Mouse (Mus musculus): Measurements from ENCODE around the gene Tmem175. TPM values are rescaled to one million over a fixed set of nuclear protein-coding genes. Genes with fewer than 3 reads are reported as not detected.

Tmem175 gene
- total RNA-seq, 4 experiments from 2014 or later, result 39.5 to 44.9 (median 42.5) TPM

GRCm38 (mm10) chr5:108677605-108678295 is 48.2 kb downstream of the Tmem175 start:
- DNase-seq (ENCODE audit: low spot score in 2 of 2), result peak; percentile 83 to 90

GRCm38 (mm10) chr5:108678296-108678854 is 48.8 kb downstream of the Tmem175 start:
- DNase-seq (ENCODE audit: low spot score in 2 of 2), result no peak

- no peak for DNase-seq (ENCODE audit: low spot score in 2 of 2)
Measured at GRCm38 (mm10) chr5:108679909-108680308, 50.3 kb downstream of the Tmem175 start.

GRCm38 (mm10) chr5:108680871-108681270 is 51.3 kb downstream of the Tmem175 start:
- no peak for DNase-seq (ENCODE audit: low spot score in 2 of 2)

- DNase-seq (ENCODE audit: low spot score in 2 of 2), result no peak
Measured at GRCm38 (mm10) chr5:108689091-108689490, 59.5 kb downstream of the Tmem175 start.

GRCm38 (mm10) chr5:108691152-108691551 is 61.6 kb downstream of the Tmem175 start:
- DNase-seq (ENCODE audit: low spot score in 2 of 2), result no peak

- DNase-seq (ENCODE audit: low spot score in 2 of 2), result no peak
Measured at GRCm38 (mm10) chr5:108692271-108692670, 62.7 kb downstream of the Tmem175 start, which contains the start of gene Fgfrl1. Fgfrl1 (plus strand) TSS chr5:108692382.

GRCm38 (mm10) chr5:108693872-108694288 is 64.3 kb downstream of the Tmem175 start:
- DNase-seq (ENCODE audit: low spot score in 2 of 2), result peak in 1 of 2 experiments; percentile 40

GRCm38 (mm10) chr5:108694352-108695261 is 65.0 kb downstream of the Tmem175 start:
- DNase-seq (ENCODE audit: low spot score in 2 of 2), result peak in 1 of 2 experiments; percentile 56

GRCm38 (mm10) chr5:108695861-108696260 is 66.3 kb downstream of the Tmem175 start:
- no peak for DNase-seq (ENCODE audit: low spot score in 2 of 2)

GRCm38 (mm10) chr5:108696542-108696941 is 67.0 kb downstream of the Tmem175 start:
- DNase-seq (ENCODE audit: low spot score in 2 of 2), result no peak

GRCm38 (mm10) chr5:108697341-108697753 is 67.8 kb downstream of the Tmem175 start:
- peak; percentile 75 to 83 for DNase-seq (ENCODE audit: low spot score in 2 of 2)

Other genes starting within 250 kb of the Tmem175 start
- under 1 TPM; 0.10 to 0.52 (median 0.34) TPM for gene Pde6b, start 241.4 kb upstream of the Tmem175 start, total RNA-seq (2022)
- 100 to 1,000 TPM; 119 to 263 (median 190) TPM for gene Atp5k, start 195.3 kb upstream of the Tmem175 start, total RNA-seq (2022)
- gene Mfsd7a, start 180.9 kb upstream of the Tmem175 start, total RNA-seq (2022), result 1 to 10 TPM; 1.2 to 2.3 (median 1.7) TPM
- 10 to 100 TPM; 42.2 to 44.1 (median 42.5) TPM for gene Pcgf3, start 168.5 kb upstream of the Tmem175 start, total RNA-seq (2022)
- gene Cplx1, start 79.7 kb upstream of the Tmem175 start, total RNA-seq (2022), result 100 to 1,000 TPM; 530 to 563 (median 545) TPM
- 100 to 1,000 TPM in 2 of 4 experiments, 10 to 100 TPM in 2; 94.1 to 111 (median 102) TPM for gene Gak, start within 50 bp of the Tmem175 start, total RNA-seq (2022)
- gene Idua, start 30.6 kb downstream of the Tmem175 start, total RNA-seq (2022), result 10 to 100 TPM; 17.4 to 27.3 (median 22.4) TPM
- 10 to 100 TPM; 52.6 to 61.4 (median 58.7) TPM for gene Dgkq, start 39.9 kb downstream of the Tmem175 start, total RNA-seq (2022)
- gene Slc26a1, start 45.8 kb downstream of the Tmem175 start, total RNA-seq (2022), result 1 to 10 TPM; 1.0 to 1.8 (median 1.5) TPM
- gene Fgfrl1, start 62.6 kb downstream of the Tmem175 start, total RNA-seq (2022), result 10 to 100 TPM; 21.5 to 37.6 (median 27.6) TPM
- gene Rnf212, start 145.2 kb downstream of the Tmem175 start, total RNA-seq (2022), result not detected
- not detected for gene Tmed11, start 165.6 kb downstream of the Tmem175 start, total RNA-seq (2022)
- not detected for gene Vmn2r8, start 179.1 kb downstream of the Tmem175 start, total RNA-seq (2022)
- not detected for gene Vmn2r9, start 222.8 kb downstream of the Tmem175 start, total RNA-seq (2022)